Mouse (Mus musculus) spleen, embryonic (tissue): ENCODE results near the gene Arsg.

Experiments
- CTCF ChIA-PET: fragments of 350-600 bp; sonication (Branson Sonifier 250); formaldehyde crosslinking; loops from one replicate; lab custom pipeline; 2022; lab: Charles Lee

The Arsg gene

GRCm38 (mm10) chr11:109578536-109578935 is 105.4 kb downstream of the Arsg start:
- CTCF ChIA-PET: no interaction called here

- CTCF ChIA-PET: no interaction called here
Measured at GRCm38 (mm10) chr11:109579999-109580398, 106.8 kb downstream of the Arsg start.

GRCm38 (mm10) chr11:109583986-109584385 is 110.8 kb downstream of the Arsg start:
- CTCF ChIA-PET: interaction anchor here (0.6 to 1.5 kb wide), 3 partner anchors 138 to 339 kb away, joined by 3 to 9 read pairs (median 4); no protein-coding TSS in a partner anchor

DNA sequence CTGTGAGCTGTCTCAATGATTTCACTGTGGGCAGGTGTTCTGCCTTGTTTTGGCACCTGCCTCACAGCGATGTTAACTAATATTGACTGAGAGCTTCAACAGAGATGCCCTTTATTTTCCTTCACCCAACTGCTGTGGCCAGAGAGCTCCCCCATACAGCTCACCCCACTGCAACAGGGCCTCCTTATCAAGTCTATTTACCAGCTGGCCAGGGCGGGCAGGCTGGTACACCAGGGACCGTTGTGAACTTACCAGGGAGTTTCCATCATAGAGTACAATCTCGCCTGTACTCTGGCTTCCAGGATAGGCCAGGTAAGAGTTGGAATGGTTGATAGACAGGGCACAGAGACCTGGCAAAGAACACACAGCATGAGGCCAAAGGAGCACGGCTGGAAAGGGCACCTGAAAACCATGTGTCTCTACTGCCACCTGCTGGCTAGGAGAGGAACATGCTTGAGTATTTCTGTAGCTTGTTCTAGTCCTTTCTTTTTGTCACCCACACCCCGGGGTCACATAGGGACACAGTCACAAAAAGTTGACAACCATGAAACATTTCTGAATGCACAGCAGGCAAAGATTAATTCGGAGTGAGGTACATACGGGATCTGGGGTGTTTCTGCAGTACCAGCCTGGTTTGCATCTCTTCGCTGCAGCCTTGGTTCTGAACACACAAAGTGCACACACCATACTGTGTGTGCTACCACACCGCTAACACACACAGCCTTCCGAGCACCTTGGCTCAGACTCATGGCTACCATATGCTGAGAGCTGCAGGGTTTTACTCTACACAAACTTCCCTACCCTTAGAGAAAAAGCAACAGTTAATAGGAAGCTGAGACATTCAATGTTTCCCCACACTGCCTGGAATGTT is 111.9 kb downstream of the Arsg start:
- CTCF ChIA-PET: interaction anchor here (0.5 to 1.5 kb wide), 8 partner anchors 26 to 342 kb away, joined by 3 to 10 read pairs (median 4); partner anchors contain the start of gene Wipi1

DNA sequence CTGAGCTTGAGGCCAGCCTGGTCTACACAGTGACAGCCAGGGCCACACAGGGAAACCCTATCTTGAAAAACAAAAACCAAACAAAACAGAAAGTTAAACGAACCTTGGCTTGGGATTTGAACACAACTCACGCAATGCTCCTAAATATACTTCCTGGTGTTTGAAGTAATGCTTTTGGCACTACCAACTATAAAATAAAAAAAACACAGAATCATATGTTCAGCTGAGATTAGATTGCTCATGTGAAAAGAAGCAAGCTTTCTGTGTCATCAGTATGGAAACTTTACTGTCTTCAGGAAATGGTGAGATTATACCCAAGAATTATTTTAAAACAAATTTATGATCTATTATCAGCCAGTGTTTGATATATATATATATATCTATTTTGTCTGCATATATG is 113.2 kb downstream of the Arsg start:
- CTCF ChIA-PET: no interaction called here

GRCm38 (mm10) chr11:109587019-109587418 is 113.8 kb downstream of the Arsg start:
- CTCF ChIA-PET: interaction anchor here (0.6 to 0.8 kb wide), 4 partner anchors 36 to 154 kb away, joined by 3 to 9 read pairs (median 5); no protein-coding TSS in a partner anchor

- CTCF ChIA-PET: interaction anchor here (0.6 to 0.8 kb wide), 7 partner anchors 23 to 529 kb away, joined by 3 to 9 read pairs (median 4); no protein-coding TSS in a partner anchor
Measured at GRCm38 (mm10) chr11:109587638-109588374, 114.6 kb downstream of the Arsg start.

GRCm38 (mm10) chr11:109590012-109590411 is 116.8 kb downstream of the Arsg start:
- CTCF ChIA-PET: interaction anchor here (0.7 kb wide), 1 partner anchor 24 kb away, joined by 3 read pairs; no protein-coding TSS in a partner anchor

DNA sequence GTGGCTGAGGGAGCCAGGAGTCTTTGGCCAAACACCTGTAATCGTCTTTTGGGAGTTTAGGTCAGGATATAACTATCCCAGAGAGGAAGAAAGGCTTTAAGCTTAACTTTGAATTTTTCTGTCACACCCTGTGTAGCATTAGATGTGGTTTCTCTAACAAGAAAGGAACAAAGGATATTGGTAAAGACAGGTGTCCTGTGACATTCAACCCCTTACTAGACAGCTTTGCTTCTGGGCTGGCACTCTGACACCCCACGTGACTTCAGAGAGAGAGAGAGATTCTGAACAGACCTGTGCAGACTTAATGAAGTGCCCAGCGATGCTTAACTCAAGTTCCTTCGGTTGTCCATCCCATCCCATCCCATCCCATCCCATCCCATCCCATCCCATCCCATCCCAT is 118.3 kb downstream of the Arsg start:
- CTCF ChIA-PET: no interaction called here

- CTCF ChIA-PET: no interaction called here
Measured at GRCm38 (mm10) chr11:109593200-109593981, 120.2 kb downstream of the Arsg start.

DNA sequence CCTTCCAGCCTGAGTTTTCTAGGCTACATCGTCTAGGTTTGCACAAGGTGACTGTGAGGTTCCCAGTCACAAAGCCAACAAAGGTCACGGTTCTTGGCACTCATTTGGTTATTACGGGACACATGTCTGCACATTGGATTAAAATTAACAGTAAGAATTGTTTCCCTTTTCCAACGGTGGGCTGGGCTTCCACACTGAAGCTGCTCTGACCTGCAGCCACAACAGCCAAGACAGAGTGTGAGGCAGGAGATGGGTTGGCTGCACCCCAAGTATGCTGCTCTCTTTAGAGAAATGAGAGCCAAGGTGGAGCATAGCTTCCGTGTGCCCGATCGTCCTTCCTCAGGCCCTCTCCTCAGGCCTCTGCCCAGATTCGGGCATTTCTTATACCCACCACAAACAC is 121.6 kb downstream of the Arsg start:
- CTCF ChIA-PET: interaction anchor here (0.5 to 0.7 kb wide), 2 partner anchors 13 to 266 kb away, joined by 3 to 8 read pairs; no protein-coding TSS in a partner anchor

GRCm38 (mm10) chr11:109598778-109599570 is 125.8 kb downstream of the Arsg start:
- CTCF ChIA-PET: no interaction called here

- CTCF ChIA-PET: interaction anchor here (0.6 to 0.7 kb wide), 3 partner anchors 9 to 275 kb away, joined by 6 to 10 read pairs (median 8); no protein-coding TSS in a partner anchor
Measured at GRCm38 (mm10) chr11:109607600-109607999, 134.4 kb downstream of the Arsg start.

- CTCF ChIA-PET: no interaction called here
Measured at GRCm38 (mm10) chr11:109608976-109609625, 135.9 kb downstream of the Arsg start.

GRCm38 (mm10) chr11:109610046-109610794 is 137.0 kb downstream of the Arsg start:
- CTCF ChIA-PET: interaction anchor here (1.0 to 1.3 kb wide), 2 partner anchors 11 to 25 kb away, joined by 5 to 10 read pairs; no protein-coding TSS in a partner anchor

- CTCF ChIA-PET: interaction anchor here (1.0 to 1.3 kb wide), 2 partner anchors 10 to 25 kb away, joined by 5 to 10 read pairs; no protein-coding TSS in a partner anchor
Measured at GRCm38 (mm10) chr11:109610795-109611302, 137.7 kb downstream of the Arsg start.

DNA sequence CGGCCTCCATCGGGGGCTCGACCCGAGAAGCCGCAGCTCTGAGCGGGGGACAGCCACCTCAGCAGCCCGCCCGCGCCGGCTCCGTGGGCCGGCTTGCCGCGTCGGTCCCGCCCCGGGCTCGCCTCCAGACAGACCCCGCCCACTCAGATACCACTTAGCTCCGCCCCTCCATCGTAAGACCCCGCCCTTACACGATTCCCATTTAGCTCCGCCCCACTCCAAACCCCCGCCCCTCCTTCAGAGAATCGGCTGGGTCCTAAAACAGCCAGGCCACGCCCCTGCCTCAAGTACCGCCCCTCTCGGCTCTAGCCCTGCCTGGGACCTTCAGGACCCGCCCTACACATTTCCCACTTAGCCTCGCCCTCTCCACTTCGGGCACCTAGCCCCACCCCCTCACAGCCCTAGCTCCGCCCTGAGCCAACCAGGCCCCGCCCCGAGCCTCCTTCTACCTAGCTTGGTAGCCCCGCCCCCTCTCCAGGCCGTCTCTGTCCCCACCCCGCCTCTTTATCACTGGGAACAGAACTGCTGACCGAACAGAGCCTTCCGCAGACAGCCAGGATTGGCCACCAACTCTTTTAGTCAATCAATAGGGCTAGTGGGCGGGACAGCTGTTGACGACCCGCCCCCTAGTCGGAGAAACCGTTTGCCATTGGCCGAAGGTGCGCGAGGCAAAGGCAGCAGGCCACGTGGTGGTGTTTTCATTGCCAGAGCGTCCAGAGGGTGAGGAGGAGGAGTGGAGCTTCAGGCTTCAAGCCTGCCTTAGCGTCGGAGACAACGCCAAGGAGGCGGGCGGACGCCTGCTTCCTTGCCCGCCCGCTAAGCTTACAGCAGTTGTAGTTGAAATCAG is 138.4 kb downstream of the Arsg start, which contains the start of gene Wipi1:
Gene Wipi1, minus strand, starts transcription at position 665 of the 847 bp plus-strand sequence.
- CTCF ChIA-PET: interaction anchor here (0.5 to 1.3 kb wide), 4 partner anchors 9 to 181 kb away, joined by 3 to 10 read pairs (median 7); no protein-coding TSS in a partner anchor
